Comparison of ENCODE assay signal across 19 mouse cellular contexts in genomic region chr9:72389431-72390002, GRCm38 (mm10). TPM values are rescaled to one million over a fixed set of nuclear protein-coding genes. Genes with fewer than 3 reads are reported as not detected.
A peak's percentile ranks its signal among the peaks of the same experiment; 100 is the strongest.
DNase-seq lines count a peak whose midpoint lies in the region; ATAC-seq and TF ChIP-seq lines count a peak whose summit lies in the region.
"Had no signal": no experiment of that assay in that cellular context is flagged by ENCODE, and none has a peak within 500 bp of the region (broad histone marks: within the 10 kb centered on the region; RNA-seq: fewer than 3 reads in every experiment).

No protein-coding gene starts in this region.

- no peaks in the 10 kb centered on the region for H3K27me3 ChIP-seq in midbrain, embryonic 11.5 days (ENCODE audit: control insufficient read depth, insufficient read depth, low read length)
- no peaks in the 10 kb centered on the region for H3K27me3 ChIP-seq in midbrain, embryonic 13.5 days
- H3K27me3 ChIP-seq in MEL (ENCODE audit: control insufficient read depth in 1 of 2, insufficient read depth in 2 of 2, low read length in 2 of 2), result no peaks in the 10 kb centered on the region
- no peaks in the 10 kb centered on the region for H3K27me3 ChIP-seq in hindbrain, embryonic 13.5 days
- no peaks in the 10 kb centered on the region for H3K27me3 ChIP-seq in neural tube, embryonic 15.5 days (replicated peaks)
- H3K27me3 ChIP-seq: forebrain, embryonic 13.5 days; heart, embryonic 12.5 days; limb, embryonic 12.5 days; lung, embryonic 15.5 days; midbrain, embryonic 15.5 days had no signal

- 71% methylated on average over 14 of the region's 14 CpGs for WGBS in midbrain, embryonic 11.5 days
- 66% methylated on average over 14 of the region's 14 CpGs for WGBS in midbrain, embryonic 13.5 days
- WGBS in hindbrain, embryonic 13.5 days, result 49% methylated on average over 14 of the region's 14 CpGs
- 32% methylated on average over 14 of the region's 14 CpGs for WGBS in neural tube, embryonic 15.5 days

- H3K79me2 ChIP-seq in MEL (ENCODE audit: control insufficient read depth, insufficient read depth, low read length, poor library complexity), result no peaks in the 10 kb centered on the region

- H3K4me3 ChIP-seq in midbrain, embryonic 11.5 days (ENCODE audit: low read depth, low read length), result no peak overlapping the region
- no peak overlapping the region for H3K4me3 ChIP-seq in midbrain, embryonic 13.5 days (replicated peaks)
- H3K4me3 ChIP-seq in MEL (ENCODE audit: control insufficient read depth in 1 of 2, insufficient read depth in 1 of 2, low read depth in 2 of 2, low read length in 2 of 2), result peak overlapping the region; percentile 38 to 46
- H3K4me3 ChIP-seq in hindbrain, embryonic 13.5 days, result no peak overlapping the region
- H3K4me3 ChIP-seq in neural tube, embryonic 15.5 days (replicated peaks), result no peak overlapping the region
- H3K4me3 ChIP-seq: embryonic facial prominence, embryonic 10.5 days; forebrain, embryonic 13.5 days; heart, embryonic 12.5 days; limb, embryonic 12.5 days; liver, embryonic 13.5 days; lung, embryonic 15.5 days; midbrain, embryonic 15.5 days had no signal

- no peaks in the 10 kb centered on the region for H3K36me3 ChIP-seq in midbrain, embryonic 11.5 days (ENCODE audit: control insufficient read depth, insufficient read depth, low read length)
- no peaks in the 10 kb centered on the region for H3K36me3 ChIP-seq in midbrain, embryonic 13.5 days
- peaks cover 0 to 6% of the 10 kb centered on the region in 2 experiments; a peak in 2 of 4 replicates for H3K36me3 ChIP-seq in MEL (ENCODE audit: control insufficient read depth in 1 of 2, insufficient read depth in 2 of 2, low read length in 2 of 2)
- H3K36me3 ChIP-seq in hindbrain, embryonic 13.5 days, result no peaks in the 10 kb centered on the region
- H3K36me3 ChIP-seq in neural tube, embryonic 15.5 days, result no peaks in the 10 kb centered on the region
- H3K36me3 ChIP-seq: embryonic facial prominence, embryonic 10.5 days; heart, embryonic 12.5 days; limb, embryonic 12.5 days; liver, embryonic 13.5 days; lung, embryonic 15.5 days; midbrain, embryonic 15.5 days had no signal

- no peak overlapping the region for H3K9ac ChIP-seq in midbrain, embryonic 11.5 days (ENCODE audit: low read length)
- no peak overlapping the region for H3K9ac ChIP-seq in midbrain, embryonic 13.5 days (replicated peaks)
- H3K9ac ChIP-seq in MEL (ENCODE audit: control insufficient read depth, low read depth, low read length, poor library complexity, severe bottlenecking), result no peak overlapping the region
- H3K9ac ChIP-seq in hindbrain, embryonic 13.5 days, result no peak overlapping the region
- no peak overlapping the region for H3K9ac ChIP-seq in neural tube, embryonic 15.5 days (replicated peaks)
- H3K9ac ChIP-seq: forebrain, embryonic 13.5 days; heart, embryonic 12.5 days; limb, embryonic 12.5 days; liver, embryonic 13.5 days; lung, embryonic 15.5 days; midbrain, embryonic 15.5 days had no signal

- no peak for TF ChIP-seq POLR2A in MEL (IDR thresholded peaks at IDR 0.05; ENCODE audit: control insufficient read depth in 1 of 2, insufficient read depth in 1 of 2, low read depth in 1 of 2, low read length in 2 of 2, poor library complexity in 1 of 2)

- no peak overlapping the region for H3K4me2 ChIP-seq in midbrain, embryonic 11.5 days
- H3K4me2 ChIP-seq in midbrain, embryonic 13.5 days (replicated peaks), result no peak overlapping the region
- peak overlapping the region; percentile 15; the same call in 1 of the 2 replicates for H3K4me2 ChIP-seq in hindbrain, embryonic 13.5 days
- H3K4me2 ChIP-seq in neural tube, embryonic 15.5 days, result peak overlapping the region; percentile 25
- H3K4me2 ChIP-seq: forebrain, embryonic 13.5 days; heart, embryonic 12.5 days; limb, embryonic 12.5 days; liver, embryonic 13.5 days; lung, embryonic 15.5 days; midbrain, embryonic 15.5 days had no signal

- no peak overlapping the region for H3K27ac ChIP-seq in midbrain, embryonic 11.5 days (ENCODE audit: low read depth, low read length)
- H3K27ac ChIP-seq in midbrain, embryonic 13.5 days, result no peak overlapping the region
- no peak overlapping the region for H3K27ac ChIP-seq in MEL (ENCODE audit: control insufficient read depth, low read depth, low read length)
- no peak overlapping the region for H3K27ac ChIP-seq in hindbrain, embryonic 13.5 days
- H3K27ac ChIP-seq in neural tube, embryonic 15.5 days (replicated peaks), result no peak overlapping the region
- H3K27ac ChIP-seq: embryonic facial prominence, embryonic 10.5 days; forebrain, embryonic 13.5 days; limb, embryonic 12.5 days; liver, embryonic 13.5 days; lung, embryonic 15.5 days; midbrain, embryonic 15.5 days; stomach, postnatal 0 days had no signal

- ATAC-seq in midbrain, embryonic 11.5 days (ENCODE audit: low FRiP score), result no peak
- ATAC-seq in midbrain, embryonic 13.5 days, result no peak
- ATAC-seq in hindbrain, embryonic 13.5 days (ENCODE audit: low FRiP score), result no peak
- no peak for ATAC-seq in neural tube, embryonic 15.5 days (ENCODE audit: low FRiP score)
- ATAC-seq: forebrain, embryonic 13.5 days; midbrain, embryonic 15.5 days had no signal

- no peak for TF ChIP-seq EP300 in MEL (IDR thresholded peaks at IDR 0.05; ENCODE audit: low read depth in 1 of 2, low read length in 2 of 2)

- peak; percentile 66 for DNase-seq in midbrain, embryonic 11.5 days (ENCODE audit: low spot score, missing footprints)
- DNase-seq in MEL (ENCODE audit: low read depth, low spot score), result peak; percentile 72
- no peak for DNase-seq in adrenal gland, postnatal 4 days (ENCODE audit: low spot score in 2 of 2)
- DNase-seq in adrenal gland, adult 18-20 months (ENCODE audit: low spot score in 2 of 2), result no peak
- DNase-seq: adrenal gland, postnatal 14 days; cerebellum, adult 9-11 months; kidney, adult 2 months; kidney, postnatal 36 days; liver, embryonic 13.5 days had no signal

- H3K4me1 ChIP-seq in midbrain, embryonic 11.5 days (ENCODE audit: control insufficient read depth, insufficient read depth, low read length), result no peaks in the 10 kb centered on the region
- H3K4me1 ChIP-seq in midbrain, embryonic 13.5 days (replicated peaks), result peaks cover 20% of the 10 kb centered on the region
- H3K4me1 ChIP-seq in MEL (ENCODE audit: control insufficient read depth in 1 of 2, insufficient read depth in 2 of 2, low read length in 2 of 2), result peaks cover 2 to 8% of the 10 kb centered on the region in 2 experiments; a peak in 2 of 4 replicates
- H3K4me1 ChIP-seq in hindbrain, embryonic 13.5 days (replicated peaks), result peaks cover 22% of the 10 kb centered on the region
- H3K4me1 ChIP-seq in neural tube, embryonic 15.5 days, result peaks cover 26% of the 10 kb centered on the region
- H3K4me1 ChIP-seq: heart, embryonic 12.5 days; liver, embryonic 13.5 days; lung, embryonic 15.5 days had no signal

- no peak for TF ChIP-seq CTCF in MEL (IDR thresholded peaks at IDR 0.05 in 2 of 3, conservative IDR thresholded peaks at IDR 0.05 in 1 of 3; ENCODE audit: control insufficient read depth in 1 of 3, insufficient read depth in 1 of 3, low read depth in 2 of 3, low read length in 3 of 3, poor library complexity in 1 of 3, severe bottlenecking in 1 of 3)

- no peaks in the 10 kb centered on the region for H3K9me3 ChIP-seq in midbrain, embryonic 11.5 days (ENCODE audit: control insufficient read depth, low read length)
- H3K9me3 ChIP-seq in midbrain, embryonic 13.5 days, result no peaks in the 10 kb centered on the region
- H3K9me3 ChIP-seq in MEL (replicated peaks; ENCODE audit: insufficient read depth, low read length), result no peaks in the 10 kb centered on the region
- no peaks in the 10 kb centered on the region for H3K9me3 ChIP-seq in hindbrain, embryonic 13.5 days
- H3K9me3 ChIP-seq in neural tube, embryonic 15.5 days (replicated peaks), result no peaks in the 10 kb centered on the region
- H3K9me3 ChIP-seq: embryonic facial prominence, embryonic 10.5 days; forebrain, embryonic 13.5 days; heart, embryonic 12.5 days; limb, embryonic 12.5 days; liver, embryonic 13.5 days; lung, embryonic 15.5 days; midbrain, embryonic 15.5 days had no signal

- TF ChIP-seq RAD21 in MEL (IDR thresholded peaks at IDR 0.05; ENCODE audit: low read depth, low read length), result no peak

TF ChIP-seq in MEL, 35 proteins besides CTCF, POLR2A, EP300 and RAD21:
- TF ChIP-seq ZNF384 (IDR thresholded peaks at IDR 0.05; ENCODE audit: low read depth, low read length) (peak; percentile 42; the same call in 1 of the 2 replicates), GATA1 (IDR thresholded peaks at IDR 0.05; ENCODE audit: low read depth, low read length) (0 out of 2 replicates have a peak, but pooled peaks have one; percentile 8), MXI1 (IDR thresholded peaks at IDR 0.05; ENCODE audit: low read depth, low read length) (no peak)

RNA-seq across cellular contexts. Expression of gene Mns1, which starts 48.3 kb away (rescaled TPM):
- polyA plus RNA-seq in midbrain, embryonic 11.5 days (2014; fragmentation: Nextera tagmentation; extraction: Ambion mirVana), result 48.8 and 57.0 TPM in 2 replicates
- 16.1 and 19.9 TPM in 2 replicates for polyA plus RNA-seq in midbrain, embryonic 13.5 days (2015; fragmentation: Nextera tagmentation; extraction: Ambion mirVana)
- total RNA-seq in MEL (2012; rRNA removed), result 54.0 and 57.3 TPM in 2 replicates
- 10 to 100 TPM in 1 of 2 experiments, not detected in 1; 54.8 TPM for polyA plus RNA-seq in MEL (2012; ENCODE audit: insufficient read depth in 1 of 2, insufficient read length in 2 of 2, low read depth in 1 of 2, low replicate concordance in 2 of 2, missing spikeins in 1 of 2)
- polyA plus RNA-seq in hindbrain, embryonic 13.5 days (2015; fragmentation: Nextera tagmentation; extraction: Ambion mirVana), result 10.3 and 12.1 TPM in 2 replicates
- polyA plus RNA-seq in neural tube, embryonic 15.5 days (2015; fragmentation: Nextera tagmentation; extraction: Ambion mirVana), result 6.4 and 13.2 TPM in 2 replicates
- total RNA-seq in adrenal gland, postnatal 4 days (2021), result 1 to 10 TPM; 4.7 to 5.0 TPM
- 1 to 10 TPM; 1.6 to 2.7 TPM for total RNA-seq in adrenal gland, adult 18-20 months (2021)

Comparison
In these comparisons a context has a peak if more than half of its experiments do, and no peak if none do; other contexts are left out.
1. DNase-seq: peak in midbrain, embryonic 11.5 days (single experiment) and MEL (single experiment); none in adrenal gland, postnatal 4 days (0 of 2) and adrenal gland, adult 18-20 months (0 of 2).
2. H3K4me2 ChIP-seq: peak in hindbrain, embryonic 13.5 days (single experiment) and neural tube, embryonic 15.5 days (single experiment); none in midbrain, embryonic 11.5 days (single experiment) and midbrain, embryonic 13.5 days (single experiment).
3. H3K4me3 ChIP-seq: peak in MEL (2 of 2); none in midbrain, embryonic 11.5 days (single experiment), midbrain, embryonic 13.5 days (single experiment), hindbrain, embryonic 13.5 days (single experiment) and neural tube, embryonic 15.5 days (single experiment).